Comparison of ENCODE assay signal across 19 mouse cellular contexts in the genomic region with DNA sequence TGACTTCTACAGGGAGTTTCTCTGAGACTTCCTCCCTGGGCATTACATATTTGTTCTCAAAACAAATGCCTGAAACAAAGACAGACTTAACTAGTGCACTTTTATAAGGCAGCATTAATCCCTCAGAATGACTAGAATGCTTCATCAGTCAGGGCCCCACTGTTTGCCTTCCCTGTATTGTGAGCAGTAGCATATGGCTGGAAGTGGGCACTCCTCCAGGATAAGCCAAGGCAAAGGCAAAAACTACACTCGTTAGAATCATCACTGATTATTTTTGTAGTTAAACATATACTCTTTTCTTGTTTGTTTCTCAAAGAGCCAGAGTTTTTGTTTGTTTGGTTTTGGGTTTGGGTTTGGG. TPM values are rescaled to one million over a fixed set of nuclear protein-coding genes. Genes with fewer than 3 reads are reported as not detected.
DNase-seq lines count a peak whose midpoint lies in the region; ATAC-seq lines count a peak whose summit lies in the region.
"Had no signal": no experiment of that assay in that cellular context is flagged by ENCODE, and none has a peak within 500 bp of the region (broad histone marks: within the 10 kb centered on the region; RNA-seq: fewer than 3 reads in every experiment).

No protein-coding gene starts in this region.

- H3K27me3 ChIP-seq in embryonic facial prominence, embryonic 13.5 days = no peaks in the 10 kb centered on the region
- H3K27me3 ChIP-seq in embryonic facial prominence, embryonic 10.5 days (replicated peaks; ENCODE audit: low read depth, poor library complexity, severe bottlenecking) = no peaks in the 10 kb centered on the region
- no peaks in the 10 kb centered on the region for H3K27me3 ChIP-seq in heart, embryonic 14.5 days (ENCODE audit: control insufficient read depth, insufficient read depth, low read length)
- no peaks in the 10 kb centered on the region for H3K27me3 ChIP-seq in heart, embryonic 12.5 days (replicated peaks)
- no peaks in the 10 kb centered on the region for H3K27me3 ChIP-seq in limb, embryonic 13.5 days
- no peaks in the 10 kb centered on the region for H3K27me3 ChIP-seq in limb, embryonic 10.5 days (ENCODE audit: low read depth, poor library complexity, severe bottlenecking)
- H3K27me3 ChIP-seq in stomach, embryonic 15.5 days (replicated peaks) = no peaks in the 10 kb centered on the region
- H3K27me3 ChIP-seq: CH12.LX; midbrain, embryonic 13.5 days; Patski had no signal

- peak; percentile 15; the same call in 1 of the 2 replicates for ATAC-seq in embryonic facial prominence, embryonic 13.5 days (ENCODE audit: insufficient number of reproducible peaks, insufficient read depth, low FRiP score, low TSS enrichment, low read depth)
- no peak for ATAC-seq in heart, embryonic 14.5 days (ENCODE audit: insufficient number of reproducible peaks, insufficient read depth, low FRiP score, low read depth)
- no peak for ATAC-seq in heart, embryonic 12.5 days (ENCODE audit: insufficient number of reproducible peaks, low FRiP score)
- ATAC-seq in limb, embryonic 13.5 days (ENCODE audit: low FRiP score, low read depth) = peak; percentile 48
- ATAC-seq in stomach, embryonic 15.5 days (ENCODE audit: insufficient read depth, low FRiP score, low read depth) = peak; percentile 59
- ATAC-seq: inflammation-experienced regulatory T-cells, adult 6 months; midbrain, embryonic 13.5 days; Patski had no signal

- 0 out of 2 replicates have a peak, but pooled peaks cover 9% of the 10 kb centered on the region for H3K4me1 ChIP-seq in embryonic facial prominence, embryonic 13.5 days
- peaks cover 6% of the 10 kb centered on the region for H3K4me1 ChIP-seq in embryonic facial prominence, embryonic 10.5 days
- peaks cover 7 to 14% of the 10 kb centered on the region in 2 experiments for H3K4me1 ChIP-seq in heart, embryonic 14.5 days (ENCODE audit: control insufficient read depth in 2 of 2, insufficient read depth in 2 of 2, low read length in 2 of 2)
- peaks cover 22% of the 10 kb centered on the region for H3K4me1 ChIP-seq in heart, embryonic 12.5 days (replicated peaks)
- H3K4me1 ChIP-seq in limb, embryonic 13.5 days = peaks cover 18% of the 10 kb centered on the region
- peaks cover 5% of the 10 kb centered on the region for H3K4me1 ChIP-seq in limb, embryonic 10.5 days
- peaks cover 14% of the 10 kb centered on the region for H3K4me1 ChIP-seq in stomach, embryonic 15.5 days
- H3K4me1 ChIP-seq: hindbrain, embryonic 10.5 days had no signal

- WGBS in embryonic facial prominence, embryonic 13.5 days = 42% methylated on average over 1 of the region's 1 CpGs
- 70% methylated on average over 1 of the region's 1 CpGs for WGBS in embryonic facial prominence, embryonic 10.5 days
- 41% methylated on average over 1 of the region's 1 CpGs for WGBS in heart, embryonic 14.5 days
- 26% methylated on average over 1 of the region's 1 CpGs for WGBS in heart, embryonic 12.5 days
- WGBS in limb, embryonic 13.5 days = 41% methylated on average over 1 of the region's 1 CpGs
- WGBS in limb, embryonic 10.5 days = 70% methylated on average over 1 of the region's 1 CpGs
- 18% methylated on average over 1 of the region's 1 CpGs for WGBS in stomach, embryonic 15.5 days

- H3K36me3 ChIP-seq in embryonic facial prominence, embryonic 13.5 days = no peaks in the 10 kb centered on the region
- H3K36me3 ChIP-seq in embryonic facial prominence, embryonic 10.5 days (replicated peaks) = no peaks in the 10 kb centered on the region
- H3K36me3 ChIP-seq in heart, embryonic 14.5 days (ENCODE audit: control insufficient read depth, insufficient read depth, low read length) = 0 out of 2 replicates have a peak, but pooled peaks cover 4% of the 10 kb centered on the region
- H3K36me3 ChIP-seq in heart, embryonic 12.5 days = no peaks in the 10 kb centered on the region
- no peaks in the 10 kb centered on the region for H3K36me3 ChIP-seq in limb, embryonic 13.5 days
- H3K36me3 ChIP-seq in limb, embryonic 10.5 days = no peaks in the 10 kb centered on the region
- H3K36me3 ChIP-seq in stomach, embryonic 15.5 days = no peaks in the 10 kb centered on the region
- H3K36me3 ChIP-seq: hindbrain, embryonic 10.5 days; midbrain, embryonic 13.5 days had no signal

- no peak for DNase-seq in embryonic facial prominence, embryonic 10.5 days (ENCODE audit: low spot score)
- DNase-seq in limb, embryonic 10.5 days (ENCODE audit: low spot score) = no peak
- no peak for DNase-seq in urinary bladder, postnatal 36 days (ENCODE audit: low spot score in 2 of 2)
- DNase-seq: cerebellum, adult 8-10 months; gastrocnemius, postnatal 14 days; right cerebral cortex, postnatal 14 days; thymus, postnatal 14 days had no signal

- no peak overlapping the region for H3K4me2 ChIP-seq in embryonic facial prominence, embryonic 13.5 days
- no peak overlapping the region for H3K4me2 ChIP-seq in heart, embryonic 14.5 days (ENCODE audit: low read length)
- no peak overlapping the region for H3K4me2 ChIP-seq in heart, embryonic 12.5 days
- no peak overlapping the region for H3K4me2 ChIP-seq in limb, embryonic 13.5 days (replicated peaks)
- H3K4me2 ChIP-seq in stomach, embryonic 15.5 days = no peak overlapping the region
- H3K4me2 ChIP-seq: liver, embryonic 11.5 days; midbrain, embryonic 13.5 days had no signal

- H3K9ac ChIP-seq in embryonic facial prominence, embryonic 13.5 days = no peak overlapping the region
- H3K9ac ChIP-seq in heart, embryonic 14.5 days (ENCODE audit: low read length) = no peak overlapping the region
- no peak overlapping the region for H3K9ac ChIP-seq in heart, embryonic 12.5 days
- H3K9ac ChIP-seq in limb, embryonic 13.5 days = no peak overlapping the region
- H3K9ac ChIP-seq in stomach, embryonic 15.5 days = no peak overlapping the region
- H3K9ac ChIP-seq: midbrain, embryonic 13.5 days had no signal

- peak overlapping the region; percentile 48; the same call in 1 of the 2 replicates for H3K27ac ChIP-seq in embryonic facial prominence, embryonic 13.5 days
- no peak overlapping the region for H3K27ac ChIP-seq in embryonic facial prominence, embryonic 10.5 days (replicated peaks)
- peak overlapping the region; percentile 10 to 20; a peak in 2 of 4 replicates for H3K27ac ChIP-seq in heart, embryonic 14.5 days (replicated peaks in 1 of 2; ENCODE audit: control insufficient read depth in 1 of 2, insufficient read depth in 1 of 2, low read depth in 2 of 2, low read length in 2 of 2)
- no peak overlapping the region for H3K27ac ChIP-seq in heart, embryonic 12.5 days (ENCODE audit: poor library complexity, severe bottlenecking)
- no peak overlapping the region for H3K27ac ChIP-seq in limb, embryonic 13.5 days
- no peak overlapping the region for H3K27ac ChIP-seq in limb, embryonic 10.5 days
- H3K27ac ChIP-seq in stomach, embryonic 15.5 days = peak overlapping the region; percentile 89
- H3K27ac ChIP-seq: hindbrain, embryonic 10.5 days; macrophage; midbrain, embryonic 13.5 days had no signal

- no peaks in the 10 kb centered on the region for H3K9me3 ChIP-seq in embryonic facial prominence, embryonic 13.5 days
- H3K9me3 ChIP-seq in embryonic facial prominence, embryonic 10.5 days = no peaks in the 10 kb centered on the region
- no peaks in the 10 kb centered on the region for H3K9me3 ChIP-seq in heart, embryonic 14.5 days (ENCODE audit: control insufficient read depth, low read length)
- no peaks in the 10 kb centered on the region for H3K9me3 ChIP-seq in heart, embryonic 12.5 days (replicated peaks)
- no peaks in the 10 kb centered on the region for H3K9me3 ChIP-seq in limb, embryonic 13.5 days
- no peaks in the 10 kb centered on the region for H3K9me3 ChIP-seq in limb, embryonic 10.5 days (replicated peaks)
- H3K9me3 ChIP-seq in stomach, embryonic 15.5 days = no peaks in the 10 kb centered on the region
- H3K9me3 ChIP-seq: hindbrain, embryonic 10.5 days; midbrain, embryonic 13.5 days had no signal

- no peak overlapping the region for H3K4me3 ChIP-seq in embryonic facial prominence, embryonic 13.5 days
- H3K4me3 ChIP-seq in embryonic facial prominence, embryonic 10.5 days = no peak overlapping the region
- no peak overlapping the region for H3K4me3 ChIP-seq in heart, embryonic 14.5 days (ENCODE audit: control insufficient read depth in 1 of 2, insufficient read depth in 1 of 2, low read depth in 1 of 2, low read length in 2 of 2)
- H3K4me3 ChIP-seq in heart, embryonic 12.5 days = no peak overlapping the region
- H3K4me3 ChIP-seq in limb, embryonic 13.5 days = no peak overlapping the region
- H3K4me3 ChIP-seq in limb, embryonic 10.5 days = no peak overlapping the region
- no peak overlapping the region for H3K4me3 ChIP-seq in stomach, embryonic 15.5 days (replicated peaks)
- H3K4me3 ChIP-seq: hindbrain, embryonic 10.5 days; midbrain, embryonic 13.5 days had no signal

RNA-seq across cellular contexts. Expression of gene Cav1, which starts 11.0 kb away (rescaled TPM):
- 77.5 and 88.7 TPM in 2 replicates for polyA plus RNA-seq in embryonic facial prominence, embryonic 13.5 days (2015; fragmentation: Nextera tagmentation; extraction: Ambion mirVana)
- 6.0 and 7.9 TPM in 2 replicates for polyA plus RNA-seq in embryonic facial prominence, embryonic 10.5 days (2016; fragmentation: Nextera tagmentation; extraction: Ambion mirVana)
- 287 and 313 TPM in 2 replicates for polyA plus RNA-seq in heart, embryonic 14.5 days (2014; fragmentation: Nextera tagmentation; extraction: Ambion mirVana)
- 67.2 and 75.0 TPM in 2 replicates for polyA plus RNA-seq in heart, embryonic 12.5 days (2016; fragmentation: Nextera tagmentation; extraction: Ambion mirVana)
- 73.2 and 76.4 TPM in 2 replicates for polyA plus RNA-seq in limb, embryonic 13.5 days (2015; fragmentation: Nextera tagmentation; extraction: Ambion mirVana)
- polyA plus RNA-seq in limb, embryonic 10.5 days (2016; fragmentation: Nextera tagmentation; extraction: Ambion mirVana) = 15.3 and 22.4 TPM in 2 replicates
- polyA plus RNA-seq in stomach, embryonic 15.5 days (2015; fragmentation: Nextera tagmentation; extraction: Ambion mirVana) = 304 and 345 TPM in 2 replicates
- polyA plus RNA-seq: inflammation-experienced regulatory T-cells, adult 6 months had no signal

RNA-seq across cellular contexts. Expression of gene Cav2, which starts 36.2 kb away (rescaled TPM):
- polyA plus RNA-seq in embryonic facial prominence, embryonic 13.5 days (2015; fragmentation: Nextera tagmentation; extraction: Ambion mirVana) = 15.6 and 15.8 TPM in 2 replicates
- polyA plus RNA-seq in embryonic facial prominence, embryonic 10.5 days (2016; fragmentation: Nextera tagmentation; extraction: Ambion mirVana) = 4.4 and 5.0 TPM in 2 replicates
- 34.2 and 35.8 TPM in 2 replicates for polyA plus RNA-seq in heart, embryonic 14.5 days (2014; fragmentation: Nextera tagmentation; extraction: Ambion mirVana)
- 19.1 and 22.5 TPM in 2 replicates for polyA plus RNA-seq in heart, embryonic 12.5 days (2016; fragmentation: Nextera tagmentation; extraction: Ambion mirVana)
- 11.0 and 11.8 TPM in 2 replicates for polyA plus RNA-seq in limb, embryonic 13.5 days (2015; fragmentation: Nextera tagmentation; extraction: Ambion mirVana)
- polyA plus RNA-seq in limb, embryonic 10.5 days (2016; fragmentation: Nextera tagmentation; extraction: Ambion mirVana) = 4.9 and 7.5 TPM in 2 replicates
- 43.4 and 52.2 TPM in 2 replicates for polyA plus RNA-seq in stomach, embryonic 15.5 days (2015; fragmentation: Nextera tagmentation; extraction: Ambion mirVana)

Comparison
In these comparisons a context has a peak if more than half of its experiments do, and no peak if none do; other contexts are left out.
1. H3K27ac ChIP-seq: peak in embryonic facial prominence, embryonic 13.5 days (single experiment), heart, embryonic 14.5 days (2 of 2) and stomach, embryonic 15.5 days (single experiment); none in embryonic facial prominence, embryonic 10.5 days (single experiment), heart, embryonic 12.5 days (single experiment), limb, embryonic 13.5 days (single experiment) and limb, embryonic 10.5 days (single experiment).
2. ATAC-seq: peak in embryonic facial prominence, embryonic 13.5 days (single experiment), limb, embryonic 13.5 days (single experiment) and stomach, embryonic 15.5 days (single experiment); none in heart, embryonic 14.5 days (single experiment) and heart, embryonic 12.5 days (single experiment).